Mouse (Mus musculus) ES-E14 (cell line): Measurements from ENCODE around the gene Zmiz1. TPM values are rescaled to one million over a fixed set of nuclear protein-coding genes. Genes with fewer than 3 reads are reported as not detected.

Source experiments
- DNase-seq: peaks from one replicate; pipeline ENCODE4 v3.0.0-alpha.2; 2013; ENCODE audit warnings: low read depth, low spot score
- H3K27ac ChIP-seq: 2 replicates; pipeline ENCODE4 v1.5.1; 2012; ENCODE audit warnings: low read depth, mild to moderate bottlenecking, low read length, moderate library complexity, mixed read lengths; ENCODE audit not compliant: poor library complexity, insufficient read depth, severe bottlenecking
- H3K36me3 ChIP-seq: 2 replicates; pipeline ENCODE4 v1.6.1; 2012; ENCODE audit warnings: mild to moderate bottlenecking, low read length, moderate library complexity, mixed read lengths; ENCODE audit not compliant: control insufficient read depth, poor library complexity, insufficient read depth, severe bottlenecking
- H3K4me1 ChIP-seq, 2 experiments: fragments of 150-350 bp in 1 of 2; sonication (generic) in 1 of 2; 2 replicates each; pipeline ENCODE4 v1.6.1; 2012; ENCODE audit warnings: low read length in 2 of 2, mild to moderate bottlenecking in 1 of 2, mixed read lengths in 1 of 2; ENCODE audit not compliant: control insufficient read depth in 2 of 2, insufficient read depth in 2 of 2, poor library complexity in 1 of 2
- H3K4me3 ChIP-seq, 2 experiments: fragments of 150-350 bp in 1 of 2; sonication (generic) in 1 of 2; 2 replicates each; pipeline ENCODE4 v1.5.1; 2012; ENCODE audit warnings: low read length in 2 of 2, low read depth in 1 of 2, mild to moderate bottlenecking in 1 of 2, mixed read lengths in 1 of 2; ENCODE audit not compliant: insufficient read depth in 1 of 2, poor library complexity in 1 of 2, severe bottlenecking in 1 of 2
- H3K9ac ChIP-seq: 2 replicates; pipeline ENCODE4 v1.6.1; 2012; ENCODE audit warnings: low read depth, mild to moderate bottlenecking, low read length, mixed read lengths; ENCODE audit not compliant: poor library complexity, insufficient read depth, severe bottlenecking
- H3K9me3 ChIP-seq: fragments of 150-350 bp; sonication (generic); 2 replicates; pipeline ENCODE4 v1.6.1; 2012; ENCODE audit warnings: low read depth, mild to moderate bottlenecking, low read length; ENCODE audit not compliant: control insufficient read depth, insufficient read depth
- CHD2 ChIP-seq: IDR thresholded peaks from 2 replicates; pipeline ENCODE4 v1.6.1; 2014; ENCODE audit warnings: mild to moderate bottlenecking, low read depth, low read length, inconsistent platforms
- HCFC1 ChIP-seq: IDR thresholded peaks from 2 replicates; pipeline ENCODE4 v1.6.1; 2012; ENCODE audit warnings: low read length, inconsistent platforms, borderline replicate concordance; ENCODE audit not compliant: insufficient read depth
- MAFK ChIP-seq: IDR thresholded peaks from 2 replicates; pipeline ENCODE4 v1.6.1; 2014; ENCODE audit warnings: mild to moderate bottlenecking, low read depth, low read length, inconsistent platforms; ENCODE audit not compliant: insufficient read depth
- ZC3H11A ChIP-seq: IDR thresholded peaks from 2 replicates; pipeline ENCODE4 v1.6.1; 2012; ENCODE audit warnings: low read depth, mild to moderate bottlenecking, inconsistent platforms, low read length, borderline replicate concordance
- ZNF384 ChIP-seq: IDR thresholded peaks from 2 replicates; pipeline ENCODE4 v1.6.1; 2012; ENCODE audit warnings: low read depth, low read length, inconsistent platforms
- in situ Hi-C, 2 experiments: fragments of 600-800 bp; cut with MboI; formaldehyde crosslinking; loops; one replicate each; pipeline ENCODE4 v1.15.1; 2025; ENCODE audit warnings: low sequenced_read_pairs in 2 of 2, inconsistent platforms in 1 of 2; ENCODE audit not compliant: unreplicated experiment in 2 of 2
- total RNA-seq: library from RNA; depleted of rRNA; stranded (reverse); fragments of 300-350 nt; gene quantifications from 2 replicates; pipeline ENCODE4 v1.2.3, GENCODE M21; 2012

Gene Zmiz1
- total RNA-seq, 1 experiment: 16.9 TPM

DNA sequence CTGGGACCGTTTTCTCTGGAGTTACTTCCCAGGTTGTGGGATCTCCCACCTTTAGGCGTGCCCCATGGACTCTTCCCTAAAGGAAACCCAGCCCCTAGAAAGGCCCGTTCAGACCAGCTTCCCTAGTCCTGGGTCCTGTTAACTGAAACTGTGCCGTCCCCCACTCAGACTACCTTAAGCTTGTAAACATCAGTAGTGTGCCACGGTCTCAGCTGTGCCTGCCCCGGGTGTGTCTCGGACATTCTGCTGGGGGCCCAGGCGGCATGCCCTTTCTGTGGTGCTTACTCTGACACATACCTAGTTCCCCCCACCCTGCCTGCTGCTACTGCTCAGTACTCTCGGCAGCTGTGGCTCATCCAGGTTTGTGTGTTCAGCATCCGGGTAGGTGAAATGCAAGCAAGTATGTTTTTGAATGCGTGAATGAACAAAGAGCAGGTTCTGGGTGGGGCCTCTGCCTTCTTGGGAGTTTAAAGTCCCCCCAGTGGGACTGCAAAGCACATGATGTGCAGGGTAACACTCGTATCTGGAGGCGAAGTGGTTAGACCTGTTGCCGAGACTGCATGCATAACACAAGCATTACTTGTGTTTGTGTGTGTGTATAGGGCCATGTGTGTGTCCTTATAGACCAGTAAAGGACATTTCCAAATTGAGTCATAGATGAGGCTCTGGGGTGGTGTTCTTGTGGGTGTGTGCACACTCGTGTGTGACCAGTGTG lies 157.2 kb downstream of the Zmiz1 start:
- no peak for DNase-seq
- H3K4me1 ChIP-seq: peaks cover 0 to 16% of the 10 kb centered on the region in 2 experiments; a peak in 2 of 4 replicates
- no peak overlapping the region; the same call in 1 of the 2 replicates for H3K27ac ChIP-seq
- no peak overlapping the region for H3K4me3 ChIP-seq
- no peak for TF ChIP-seq HCFC1
- TF ChIP-seq CHD2: no peak
- TF ChIP-seq MAFK: no peak
- TF ChIP-seq ZC3H11A: no peak
- TF ChIP-seq ZNF384: no peak
- 0 out of 2 replicates have a peak, but pooled peaks cover 2% of the 10 kb centered on the region for H3K36me3 ChIP-seq
- no peak overlapping the region for H3K9ac ChIP-seq
- in situ Hi-C loops: no loop called here
- no peaks in the 10 kb centered on the region for H3K9me3 ChIP-seq

DNA sequence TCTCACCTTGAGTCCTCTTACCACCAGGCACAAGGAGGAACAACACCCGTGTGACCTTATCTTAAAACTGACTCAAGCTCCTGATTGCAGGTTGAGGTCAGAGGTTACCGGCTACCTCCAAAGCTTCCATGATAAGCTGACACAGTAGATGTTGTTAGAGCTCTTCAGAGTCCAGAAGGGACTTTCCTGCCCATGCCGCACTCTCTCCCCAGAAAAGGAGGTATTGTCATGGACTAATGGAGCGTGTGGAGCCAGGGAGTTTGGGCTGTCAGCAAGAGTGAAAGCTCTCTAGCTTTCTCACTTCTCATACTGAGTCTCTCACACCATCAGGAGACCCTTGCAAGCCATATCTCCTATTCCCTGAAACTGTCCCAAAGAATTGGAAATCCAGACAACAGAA lies 158.3 kb downstream of the Zmiz1 start:
- peaks cover 0 to 5% of the 10 kb centered on the region in 2 experiments; a peak in 2 of 4 replicates for H3K4me1 ChIP-seq

DNA sequence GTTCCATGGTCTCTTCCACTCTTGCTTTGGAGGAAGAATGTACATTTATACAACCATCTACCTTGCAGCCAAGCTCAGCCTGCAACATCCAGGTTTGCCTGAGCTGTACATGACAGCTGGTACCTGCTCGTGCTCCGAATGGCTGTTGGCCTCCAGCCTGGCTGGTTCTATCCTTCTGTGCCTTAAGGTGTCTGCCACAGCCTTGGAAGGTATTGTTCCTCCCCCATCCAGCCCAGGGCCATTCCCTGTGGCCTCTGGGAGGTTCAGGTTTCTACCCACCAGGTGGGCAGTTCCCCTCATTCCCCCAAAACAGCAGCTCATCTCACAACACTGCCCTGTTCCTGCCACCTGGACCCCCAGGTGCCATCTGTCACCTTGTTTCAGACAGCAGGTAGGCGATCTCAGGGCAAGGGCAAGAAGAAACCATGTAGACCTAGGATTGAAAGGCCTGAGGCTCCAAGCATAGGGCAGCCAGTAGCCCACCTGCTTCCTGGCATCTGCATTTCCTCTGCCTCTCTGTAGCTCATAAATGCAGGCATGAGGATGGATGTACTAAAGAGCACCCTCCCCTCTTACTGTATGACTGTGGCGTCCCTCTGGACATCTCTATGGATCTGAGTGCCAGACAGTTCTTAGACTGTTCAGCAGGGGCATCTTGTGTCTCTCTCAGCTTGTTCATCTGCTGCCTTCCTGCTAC lies 160.2 kb downstream of the Zmiz1 start:
- DNase-seq: no peak
- 0 out of 2 replicates have a peak, but pooled peaks cover 2% of the 10 kb centered on the region for H3K36me3 ChIP-seq
- no peak overlapping the region for H3K4me3 ChIP-seq
- no peak overlapping the region for H3K27ac ChIP-seq
- no peak for TF ChIP-seq ZC3H11A
- TF ChIP-seq HCFC1: no peak
- no peak for TF ChIP-seq MAFK
- no peak for TF ChIP-seq CHD2
- no peak for TF ChIP-seq ZNF384
- in situ Hi-C loops: no loop called here
- H3K9ac ChIP-seq: no peak overlapping the region
- H3K9me3 ChIP-seq: no peaks in the 10 kb centered on the region
- peaks cover 0 to 2% of the 10 kb centered on the region in 2 experiments; a peak in 1 of 4 replicates for H3K4me1 ChIP-seq

More for the DNA sequence above, 158.3 kb downstream of the Zmiz1 start:
- TF ChIP-seq ZNF384: no peak
- H3K9ac ChIP-seq: no peak overlapping the region
- H3K9me3 ChIP-seq: no peaks in the 10 kb centered on the region
- H3K27ac ChIP-seq: no peak overlapping the region
- H3K36me3 ChIP-seq: 0 out of 2 replicates have a peak, but pooled peaks cover 2% of the 10 kb centered on the region
- in situ Hi-C loops: no loop called here
- no peak for DNase-seq
- no peak overlapping the region for H3K4me3 ChIP-seq

DNA sequence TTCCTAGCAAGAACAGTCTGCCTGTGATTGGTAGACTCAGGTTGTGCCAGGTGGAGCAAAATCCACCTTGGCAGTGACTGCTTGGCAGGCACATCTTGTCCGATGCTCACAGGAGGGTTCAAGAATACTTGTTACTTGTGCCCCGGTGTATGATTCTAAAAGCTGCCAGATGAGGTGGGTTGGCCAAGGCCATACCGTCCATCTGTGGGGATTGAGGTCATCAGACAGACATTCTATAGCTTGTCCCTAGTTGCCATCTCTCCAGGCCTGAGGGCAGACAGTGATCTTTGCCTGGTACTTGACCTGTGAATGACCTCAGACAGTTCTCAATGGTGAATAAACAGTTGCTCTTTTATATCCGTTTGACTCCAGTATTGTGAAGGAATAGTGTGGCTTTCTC lies 161.8 kb downstream of the Zmiz1 start:
- TF ChIP-seq MAFK (no peak), ZNF384 (no peak), ZC3H11A (no peak), CHD2 (no peak), HCFC1 (no peak)
- no peak overlapping the region for H3K9ac ChIP-seq
- H3K27ac ChIP-seq: no peak overlapping the region
- no peaks in the 10 kb centered on the region for H3K9me3 ChIP-seq
- H3K36me3 ChIP-seq: 0 out of 2 replicates have a peak, but pooled peaks cover 4% of the 10 kb centered on the region
- H3K4me3 ChIP-seq: no peak overlapping the region
- DNase-seq: no peak
- H3K4me1 ChIP-seq: no peaks in the 10 kb centered on the region
- in situ Hi-C loops: no loop called here
